Mouse (Mus musculus) embryo, embryonic 11.5 days (tissue): Measurements from ENCODE around the gene Trim40.
A peak's percentile ranks its signal among the peaks of the same experiment; 100 is the strongest.

Source experiments
- DNase-seq: peaks from one replicate; pipeline ENCODE4 v3.0.0-alpha.2; 2012; ENCODE audit warnings: low read depth, low spot score

Trim40 gene

GRCm38 (mm10) chr17:36840961-36841445, 48.9 kb downstream of the Trim40 start:
- no peak for DNase-seq

- DNase-seq, result no peak
These were observed 50.0 kb downstream of the Trim40 start for GRCm38 (mm10) chr17:36839931-36840330.

- no peak for DNase-seq
These were observed 50.9 kb downstream of the Trim40 start for GRCm38 (mm10) chr17:36839001-36839400.

GRCm38 (mm10) chr17:36836874-36837647, 52.9 kb downstream of the Trim40 start, which contains the start of gene Trim26:
Gene Trim26 (plus strand): TSS chr17:36837134.
- DNase-seq, result peak; percentile 95

GRCm38 (mm10) chr17:36836427-36836812, 53.5 kb downstream of the Trim40 start:
- DNase-seq, result no peak

GRCm38 (mm10) chr17:36835591-36836426, 54.1 kb downstream of the Trim40 start:
- no peak for DNase-seq

- DNase-seq, result no peak
These were observed 57.2 kb downstream of the Trim40 start for GRCm38 (mm10) chr17:36832694-36833093.
